Mouse (Mus musculus) C2C12 (cell line): Measurements from ENCODE around the gene Calhm2.

Experiments used
- CEBPB ChIP-seq: IDR thresholded peaks from one replicate; pipeline ENCODE4 v1.6.1; 2011; ENCODE audit warnings: low read depth, mild to moderate bottlenecking, control low read depth, moderate library complexity
- CTCF ChIP-seq: IDR thresholded peaks from one replicate; pipeline ENCODE4 v1.5.1; 2011; ENCODE audit not compliant: control insufficient read depth, insufficient read depth, insufficient read length
- MAX ChIP-seq: IDR thresholded peaks from one replicate; pipeline ENCODE4 v1.6.1; 2011; ENCODE audit warnings: mild to moderate bottlenecking, control low read depth
- MYOD1 ChIP-seq: IDR thresholded peaks from one replicate; pipeline ENCODE4 v1.6.1; 2011; ENCODE audit warnings: low read depth; ENCODE audit not compliant: control insufficient read depth, insufficient read length
- MYOG ChIP-seq: IDR thresholded peaks from one replicate; pipeline ENCODE4 v1.6.1; 2011; ENCODE audit not compliant: control insufficient read depth, insufficient read length; ENCODE audit errors: extremely low read depth

DNA sequence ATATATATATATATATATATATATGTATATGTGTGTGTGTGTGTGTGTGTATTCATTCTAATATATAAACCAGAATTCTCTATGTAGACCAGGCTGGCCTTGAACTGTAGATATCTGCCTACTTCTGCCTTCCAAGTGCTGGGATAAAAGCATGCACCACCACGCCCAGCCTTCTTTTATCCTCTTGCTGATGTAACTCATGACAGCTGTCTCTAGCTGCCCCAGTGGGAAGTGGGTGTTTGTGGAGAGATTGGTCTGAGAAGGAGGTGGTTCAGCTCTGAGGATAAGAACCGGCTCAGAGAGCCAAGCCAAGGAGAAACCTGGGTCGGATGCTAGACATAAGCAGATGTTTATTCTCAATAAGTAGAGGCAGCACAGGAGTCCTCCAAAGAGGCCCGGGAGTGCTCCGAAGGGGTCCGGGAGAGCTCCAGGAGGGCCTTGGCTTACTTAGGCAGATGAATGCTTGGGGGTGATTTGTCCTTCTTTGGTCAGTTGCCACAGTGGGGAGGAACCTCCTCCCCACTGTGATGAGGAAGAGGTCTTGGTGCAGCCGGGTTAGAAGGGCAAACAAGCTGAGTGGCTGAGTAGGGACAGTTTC, 29.6 kb upstream of the Calhm2 start:
- no peak for TF ChIP-seq CTCF
- TF ChIP-seq CEBPB, result no peak
- no peak for TF ChIP-seq MAX
- no peak for TF ChIP-seq MYOD1
- no peak for TF ChIP-seq MYOG
